Mouse (Mus musculus) neural tube, embryonic 15.5 days (tissue): ENCODE data around the gene Otud5. TPM values are rescaled to one million over a fixed set of nuclear protein-coding genes. Genes with fewer than 3 reads are reported as not detected.
"Not testable (repeated sequence)": the region's sequence is repeated elsewhere in the genome, so short reads cannot be mapped to it uniquely, and the experiment has no call there.

Experiments
- ATAC-seq: fragments of 200-750 bp; cut with Nextera tagmentation; 2 replicates; pipeline ENCODE4 v1.8.0; 2017; ENCODE audit warnings: mild to moderate bottlenecking, moderate TSS enrichment, moderate library complexity; ENCODE audit not compliant: low FRiP score
- H3K27ac ChIP-seq: fragments of 300-500 bp; sonication (generic); replicated peaks from 2 replicates; pipeline ENCODE4 v1.5.1; 2015; ENCODE audit warnings: mild to moderate bottlenecking, inconsistent platforms
- H3K27me3 ChIP-seq: fragments of 300-500 bp; sonication (generic); replicated peaks from 2 replicates; pipeline ENCODE4 v1.6.1; 2015; ENCODE audit warnings: inconsistent platforms
- H3K36me3 ChIP-seq: fragments of 300-500 bp; sonication (generic); 2 replicates; pipeline ENCODE4 v1.6.1; 2015; ENCODE audit warnings: inconsistent platforms
- H3K4me1 ChIP-seq: fragments of 300-500 bp; sonication (generic); 2 replicates; pipeline ENCODE4 v1.6.1; 2015; ENCODE audit warnings: inconsistent platforms
- H3K4me2 ChIP-seq: fragments of 300-500 bp; sonication (generic); 2 replicates; pipeline ENCODE4 v1.6.1; 2015; ENCODE audit warnings: inconsistent platforms, mild to moderate bottlenecking, moderate library complexity
- H3K4me3 ChIP-seq: fragments of 300-500 bp; sonication (generic); replicated peaks from 2 replicates; pipeline ENCODE4 v1.5.1; 2015; ENCODE audit warnings: mild to moderate bottlenecking, inconsistent platforms
- H3K9ac ChIP-seq: fragments of 300-500 bp; sonication (generic); replicated peaks from 2 replicates; pipeline ENCODE4 v1.6.1; 2015; ENCODE audit warnings: mild to moderate bottlenecking, inconsistent platforms
- H3K9me3 ChIP-seq: fragments of 300-500 bp; sonication (generic); replicated peaks from 2 replicates; pipeline ENCODE4 v1.6.1; 2016; ENCODE audit warnings: inconsistent platforms
- WGBS: fragments of 180-500 bp; shearing (Covaris S2); methylation state at CpG from one replicate; pipeline ENCODE4 v1.1.7; 2015; ENCODE audit warnings: mixed read lengths; 5-methylcytosine and 5-hydroxymethylcytosine counted together
- polyA plus RNA-seq: library from polyadenylated mRNA; unstranded; fragments of >200 nt; fragmentation: Nextera tagmentation; extraction: Ambion mirVana; gene quantifications from 2 replicates; pipeline ENCODE4 v1.2.1, GENCODE M21; 2015

The Otud5 gene
- polyA plus RNA-seq = 40.0 and 40.4 TPM in 2 replicates

- peak within 1 kb of the TSS; percentile 65 for H3K4me3 ChIP-seq
- WGBS = 18% methylated on average over 63 of the region's 74 CpGs
- ATAC-seq = peak; percentile 98
- H3K9ac ChIP-seq = peak within 1 kb of the TSS; percentile 72
- peak within 1 kb of the TSS; percentile 66 for H3K4me2 ChIP-seq
- peaks cover 29% of the 10 kb centered on the region for H3K4me1 ChIP-seq
- no peaks in the 10 kb centered on the region for H3K27me3 ChIP-seq
- no peaks in the 10 kb centered on the region for H3K9me3 ChIP-seq
- peak within 1 kb of the TSS; percentile 92 for H3K27ac ChIP-seq
- H3K36me3 ChIP-seq = no peaks in the 10 kb centered on the region
Observed at GRCm38 (mm10) chrX:7841163-7842162, at the start of gene Otud5. Gene Otud5, plus strand, starts transcription at chrX:7841364.

- ATAC-seq = no peak
- H3K9ac ChIP-seq = no peak overlapping the region
- H3K9me3 ChIP-seq = no peaks in the 10 kb centered on the region
- no peak overlapping the region for H3K4me3 ChIP-seq
- no peaks in the 10 kb centered on the region for H3K27me3 ChIP-seq
- no peak overlapping the region for H3K27ac ChIP-seq
- peaks cover 3% of the 10 kb centered on the region; the same call in 1 of the 2 replicates for H3K36me3 ChIP-seq
- 55% methylated on average over 3 of the region's 3 CpGs for WGBS
- peaks cover 10% of the 10 kb centered on the region for H3K4me1 ChIP-seq
- no peak overlapping the region for H3K4me2 ChIP-seq
Observed at GRCm38 (mm10) chrX:7793361-7793760, 47.8 kb upstream of the Otud5 start.

GRCm38 (mm10) chrX:7795016-7795415, 46.1 kb upstream of the Otud5 start:
- Histone ChIP-seq H3K27me3 (no peaks in the 10 kb centered on the region), H3K27ac (no peak overlapping the region), H3K4me1 (peaks cover 10% of the 10 kb centered on the region), H3K36me3 (peaks cover 7% of the 10 kb centered on the region; the same call in 1 of the 2 replicates), H3K4me3 (no peak overlapping the region), H3K9me3 (no peaks in the 10 kb centered on the region), H3K4me2 (no peak overlapping the region), H3K9ac (no peak overlapping the region)
- 35% methylated on average over 7 of the region's 7 CpGs for WGBS
- no peak for ATAC-seq

GRCm38 (mm10) chrX:7797327-7797726, 43.8 kb upstream of the Otud5 start:
- peaks cover 14% of the 10 kb centered on the region; the same call in 1 of the 2 replicates for H3K36me3 ChIP-seq
- WGBS = 87% methylated on average over 3 of the region's 3 CpGs

GRCm38 (mm10) chrX:7802157-7802556, 39.0 kb upstream of the Otud5 start:
- not testable (repeated sequence) for H3K9me3 ChIP-seq, H3K4me2 ChIP-seq, H3K27ac ChIP-seq, ATAC-seq, H3K4me3 ChIP-seq, H3K4me1 ChIP-seq, H3K9ac ChIP-seq, H3K27me3 ChIP-seq
- H3K36me3 ChIP-seq = peaks cover 36% of the 10 kb centered on the region
- WGBS = 79% methylated on average over 2 of the region's 2 CpGs

More at GRCm38 (mm10) chrX:7797327-7797726, 43.8 kb upstream of the Otud5 start:
- no peak for ATAC-seq
- Histone ChIP-seq H3K27me3 (no peaks in the 10 kb centered on the region), H3K4me3 (no peak overlapping the region), H3K9me3 (no peaks in the 10 kb centered on the region), H3K27ac (no peak overlapping the region), H3K4me2 (no peak overlapping the region), H3K9ac (no peak overlapping the region), H3K4me1 (no peaks in the 10 kb centered on the region)

- H3K9me3 ChIP-seq, H3K4me2 ChIP-seq, H3K27me3 ChIP-seq, H3K4me3 ChIP-seq, H3K27ac ChIP-seq, ATAC-seq, H3K4me1 ChIP-seq, H3K9ac ChIP-seq: not testable (repeated sequence)
- H3K36me3 ChIP-seq = peaks cover 30% of the 10 kb centered on the region; the same call in 1 of the 2 replicates
- WGBS = 61% methylated on average over 8 of the region's 8 CpGs
Observed at GRCm38 (mm10) chrX:7815016-7815415, 26.1 kb upstream of the Otud5 start.

- Histone ChIP-seq H3K27me3 (no peaks in the 10 kb centered on the region), H3K27ac (0 out of 2 replicates have a peak within 1 kb of the TSS, but pooled peaks have one; percentile 5), H3K36me3 (0 out of 2 replicates have a peak, but pooled peaks cover 8% of the 10 kb centered on the region), H3K4me2 (peak within 1 kb of the TSS; percentile 62), H3K9me3 (no peaks in the 10 kb centered on the region), H3K4me3 (peak within 1 kb of the TSS; percentile 46), H3K9ac (peak within 1 kb of the TSS; percentile 38), H3K4me1 (peaks cover 8% of the 10 kb centered on the region)
- WGBS = 20% methylated on average over 19 of the region's 24 CpGs
- peak; percentile 87 for ATAC-seq
Observed at GRCm38 (mm10) chrX:7821865-7822779, 19.0 kb upstream of the Otud5 start, which contains the start of gene Kcnd1. Gene Kcnd1, plus strand, starts transcription at chrX:7822289.

GRCm38 (mm10) chrX:7837146-7837545, 4.0 kb upstream of the Otud5 start:
- Histone ChIP-seq H3K27ac (no peak overlapping the region), H3K27me3 (no peaks in the 10 kb centered on the region), H3K4me2 (no peak overlapping the region), H3K9me3 (no peaks in the 10 kb centered on the region), H3K9ac (no peak overlapping the region), H3K4me1 (no peaks in the 10 kb centered on the region), H3K36me3 (no peaks in the 10 kb centered on the region), H3K4me3 (no peak overlapping the region)
- 82% methylated on average over 1 of the region's 1 CpGs for WGBS
- ATAC-seq = no peak

- no peak for ATAC-seq
- Histone ChIP-seq H3K4me3 (peak overlapping the region; percentile 65), H3K4me1 (peaks cover 29% of the 10 kb centered on the region), H3K36me3 (no peaks in the 10 kb centered on the region), H3K27ac (peak overlapping the region; percentile 68; the same call in 1 of the 2 replicates), H3K4me2 (peak overlapping the region; percentile 51), H3K9ac (no peak overlapping the region), H3K9me3 (no peaks in the 10 kb centered on the region), H3K27me3 (no peaks in the 10 kb centered on the region)
- 27% methylated on average over 7 of the region's 7 CpGs for WGBS
Observed at GRCm38 (mm10) chrX:7840842-7841162, 362 bp upstream of the Otud5 start.

- 21% methylated on average over 40 of the region's 42 CpGs for WGBS
- H3K36me3 ChIP-seq = no peaks in the 10 kb centered on the region
- H3K9me3 ChIP-seq = no peaks in the 10 kb centered on the region
- H3K27me3 ChIP-seq = no peaks in the 10 kb centered on the region
- H3K9ac ChIP-seq = peak overlapping the region; percentile 72
- ATAC-seq = no peak
- peaks cover 29% of the 10 kb centered on the region for H3K4me1 ChIP-seq
- H3K4me2 ChIP-seq = peak overlapping the region; percentile 66
- H3K27ac ChIP-seq = peak overlapping the region; percentile 92
- peak overlapping the region; percentile 65 for H3K4me3 ChIP-seq
Observed at GRCm38 (mm10) chrX:7842318-7842717, 1.2 kb downstream of the Otud5 start.

- 61% methylated on average over 2 of the region's 2 CpGs for WGBS
- no peak overlapping the region for H3K27ac ChIP-seq
- ATAC-seq = no peak; the same call in 1 of the 2 replicates
- no peak overlapping the region for H3K9ac ChIP-seq
- H3K36me3 ChIP-seq = no peaks in the 10 kb centered on the region
- H3K4me1 ChIP-seq = peaks cover 27% of the 10 kb centered on the region
- no peaks in the 10 kb centered on the region for H3K9me3 ChIP-seq
- no peak overlapping the region for H3K4me3 ChIP-seq
- H3K4me2 ChIP-seq = no peak overlapping the region
- H3K27me3 ChIP-seq = no peaks in the 10 kb centered on the region
Observed at GRCm38 (mm10) chrX:7847845-7848244, 6.7 kb downstream of the Otud5 start.
